In the genomic region with DNA sequence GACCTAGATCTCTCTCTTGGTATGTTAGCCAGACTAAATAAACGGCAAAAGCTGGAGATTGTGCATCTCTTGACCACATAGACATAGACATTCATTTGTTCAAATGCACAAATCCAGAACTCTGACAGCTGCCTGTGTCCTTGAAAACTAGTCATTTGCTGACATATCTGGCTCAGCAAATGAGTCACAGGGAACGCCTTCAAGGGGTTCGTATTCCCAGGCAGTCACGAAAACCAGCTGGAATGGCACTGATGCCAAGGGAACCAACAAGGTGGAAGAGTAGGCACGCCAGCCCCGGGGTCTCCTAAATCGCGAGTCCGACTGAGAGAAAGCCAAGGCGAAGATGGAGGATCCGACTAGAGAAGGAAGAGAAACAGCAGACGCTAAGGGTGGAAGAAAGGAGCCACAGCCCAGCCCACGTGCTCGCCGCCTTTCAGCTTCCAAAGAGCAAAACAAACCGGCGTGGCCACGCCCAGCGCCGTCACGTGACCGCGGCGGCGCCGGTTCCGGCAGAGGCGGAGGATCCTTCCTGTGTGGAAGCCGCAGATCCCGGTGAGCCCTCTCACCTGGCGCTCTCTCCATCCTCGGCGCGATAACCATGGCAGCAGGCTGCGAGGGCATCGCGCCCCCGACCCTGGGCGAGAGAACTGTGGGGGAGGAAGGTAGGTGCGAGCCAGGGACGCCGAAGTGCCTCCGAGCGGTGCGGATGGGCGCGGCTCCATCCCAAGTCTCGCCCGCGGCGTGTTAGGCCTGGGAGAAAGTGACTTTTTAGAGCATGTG, we compare ENCODE assay signal across 8 mouse cellular contexts. TPM values are rescaled to one million over a fixed set of nuclear protein-coding genes. Genes with fewer than 3 reads are reported as not detected.
A peak's percentile ranks its signal among the peaks of the same experiment; 100 is the strongest.
DNase-seq lines count a peak whose midpoint lies in the region; ATAC-seq lines count a peak whose summit lies in the region.

A gene (plus strand): TSS at position 498 of the 780 bp plus-strand sequence.

- no peaks in the 10 kb centered on the region for H3K27me3 ChIP-seq in hindbrain, embryonic 13.5 days

- WGBS in hindbrain, embryonic 13.5 days: under 1% methylated on average over 51 of the region's 51 CpGs

- peaks cover 34% of the 10 kb centered on the region for H3K4me1 ChIP-seq in hindbrain, embryonic 13.5 days (replicated peaks)

- peak within 1 kb of the TSS; percentile 85 for H3K27ac ChIP-seq in hindbrain, embryonic 13.5 days

- peak; percentile 92 for DNase-seq in R1 (ENCODE audit: low read depth, low spot score)
- peak; percentile 94 to 95 for DNase-seq in cerebellum, postnatal 14 days
- DNase-seq in frontal cortex, postnatal 14 days (ENCODE audit: low spot score in 2 of 2): peak; percentile 80 to 91
- peak; percentile 83 for DNase-seq in layer of hippocampus, postnatal 25 days (ENCODE audit: extremely low spot score in 1 of 2, low spot score in 1 of 2)
- peak; percentile 92 for DNase-seq in lung, postnatal 14 days
- peak; percentile 90 for DNase-seq in ovary, postnatal 36 days (ENCODE audit: low spot score)
- DNase-seq in thymus, postnatal 14 days: peak; percentile 96

- no peaks in the 10 kb centered on the region for H3K9me3 ChIP-seq in hindbrain, embryonic 13.5 days

- peaks cover 5% of the 10 kb centered on the region; the same call in 1 of the 2 replicates for H3K36me3 ChIP-seq in hindbrain, embryonic 13.5 days

- H3K9ac ChIP-seq in hindbrain, embryonic 13.5 days: peak within 1 kb of the TSS; percentile 95

- peak within 1 kb of the TSS; percentile 89 for H3K4me2 ChIP-seq in hindbrain, embryonic 13.5 days

- peak; percentile 82 for ATAC-seq in hindbrain, embryonic 13.5 days (ENCODE audit: low FRiP score)

- H3K4me3 ChIP-seq in hindbrain, embryonic 13.5 days: peak within 1 kb of the TSS; percentile 79

RNA-seq across cellular contexts. Expression of the gene that starts here (rescaled TPM):
- 18.6 and 18.8 TPM in 2 replicates for polyA plus RNA-seq in hindbrain, embryonic 13.5 days (2015; fragmentation: Nextera tagmentation; extraction: Ambion mirVana)
- total RNA-seq in layer of hippocampus, postnatal 25 days (2021): 1 to 10 TPM; 4.6 to 5.7 TPM

Comparison
In these comparisons a context has a peak if more than half of its experiments do, and no peak if none do; other contexts are left out.
1. Peak in every context shown above with its lines: DNase-seq, ATAC-seq, H3K4me3 ChIP-seq and H3K27ac ChIP-seq.